Mouse (Mus musculus) heart, postnatal 0 days (tissue): ENCODE measurements around the gene Slc9a6. TPM values are rescaled to one million over a fixed set of nuclear protein-coding genes. Genes with fewer than 3 reads are reported as not detected.
A peak's percentile ranks its signal among the peaks of the same experiment; 100 is the strongest.

Source experiments
- ATAC-seq: fragments of 200-750 bp; cut with Nextera tagmentation; 2 replicates; pipeline ENCODE4 v1.8.0; 2017; ENCODE audit warnings: low read depth, moderate number of reproducible peaks, moderate library complexity; ENCODE audit not compliant: insufficient read depth
- DNase-seq: peaks from one replicate; pipeline ENCODE4 v3.0.0-alpha.2; 2016; ENCODE audit warnings: low spot score
- H3K27ac ChIP-seq: fragments of 300-500 bp; sonication (generic); 2 replicates; pipeline ENCODE4 v1.5.1; 2014; ENCODE audit warnings: low read depth, mild to moderate bottlenecking
- H3K27me3 ChIP-seq: fragments of 300-500 bp; sonication (generic); 2 replicates; pipeline ENCODE4 v1.6.1; 2014; ENCODE audit warnings: low read length, mixed read lengths; ENCODE audit not compliant: control insufficient read depth, insufficient read depth
- H3K36me3 ChIP-seq: fragments of 300-500 bp; sonication (generic); replicated peaks from 2 replicates; pipeline ENCODE4 v1.6.1; 2014; ENCODE audit warnings: low read length, mixed read lengths; ENCODE audit not compliant: control insufficient read depth, insufficient read depth
- H3K4me1 ChIP-seq: fragments of 300-500 bp; sonication (generic); 2 replicates; pipeline ENCODE4 v1.6.1; 2014; ENCODE audit warnings: antibody characterized with exemption; ENCODE audit not compliant: control insufficient read depth, insufficient read depth
- H3K4me2 ChIP-seq: fragments of 300-500 bp; sonication (generic); 2 replicates; pipeline ENCODE4 v1.6.1; 2014; ENCODE audit warnings: low read depth, mild to moderate bottlenecking, low read length, moderate library complexity
- H3K4me3 ChIP-seq: fragments of 300-500 bp; sonication (generic); 2 replicates; pipeline ENCODE4 v1.5.1; 2014; ENCODE audit warnings: low read depth, low read length
- H3K9ac ChIP-seq: fragments of 300-500 bp; sonication (generic); replicated peaks from 2 replicates; pipeline ENCODE4 v1.6.1; 2014; ENCODE audit warnings: low read depth, low read length, mixed read lengths
- H3K9me3 ChIP-seq: fragments of 300-500 bp; sonication (generic); replicated peaks from 2 replicates; pipeline ENCODE4 v1.6.1; 2016; ENCODE audit warnings: low read length; ENCODE audit not compliant: control insufficient read depth
- CTCF ChIP-seq: IDR thresholded peaks from 2 replicates; pipeline ENCODE4 v1.5.1; 2016; ENCODE audit warnings: antibody characterized with exemption, control low read depth, low read depth
- EP300 ChIP-seq: IDR thresholded peaks from 2 replicates; pipeline ENCODE4 v1.6.1; 2016; ENCODE audit warnings: antibody characterized with exemption, low read depth
- WGBS: fragments of 180-500 bp; shearing (Covaris S2); extraction: QIAGEN DNeasy Blood & Tissue Kit; methylation state at CpG from one replicate; pipeline ENCODE4 v1.1.7; 2014; 5-methylcytosine and 5-hydroxymethylcytosine counted together
- polyA plus RNA-seq: library from polyadenylated mRNA; unstranded; fragments of >200 nt; fragmentation: Nextera tagmentation; extraction: Ambion mirVana; gene quantifications from 2 replicates; pipeline ENCODE4 v1.2.1, GENCODE M21; 2015
- total RNA-seq: library from RNA; depleted of rRNA; stranded (reverse); fragments of >200 nt; gene quantifications from 2 replicates; pipeline ENCODE4 v1.2.3, GENCODE M21; 2014; ENCODE audit warnings: low replicate concordance

The Slc9a6 gene
- total and polyA plus RNA-seq, 2 experiments from 2014 or later = 6.4 to 10.7 TPM

GRCm38 (mm10) chrX:56659286-56659685 lies 49.7 kb downstream of the Slc9a6 start:
- H3K4me1 ChIP-seq = no peaks in the 10 kb centered on the region; the same call in 1 of the 2 replicates
- no peak overlapping the region for H3K4me2 ChIP-seq
- no peak for ATAC-seq
- no peak overlapping the region for H3K4me3 ChIP-seq
- H3K9ac ChIP-seq = no peak overlapping the region
- H3K36me3 ChIP-seq = no peaks in the 10 kb centered on the region
- TF ChIP-seq EP300 (no peak), CTCF (no peak)
- H3K27ac ChIP-seq = no peak overlapping the region
- H3K27me3 ChIP-seq = no peaks in the 10 kb centered on the region
- 53% methylated on average over 2 of the region's 2 CpGs for WGBS
- no peaks in the 10 kb centered on the region for H3K9me3 ChIP-seq
- DNase-seq = no peak

GRCm38 (mm10) chrX:56661143-56661542 lies 51.6 kb downstream of the Slc9a6 start:
- TF ChIP-seq EP300 (no peak), CTCF (no peak)
- 89% methylated on average over 12 of the region's 12 CpGs for WGBS
- DNase-seq = no peak

GRCm38 (mm10) chrX:56662316-56662715 lies 52.8 kb downstream of the Slc9a6 start:
- Histone ChIP-seq H3K4me2 (no peak overlapping the region), H3K4me3 (no peak overlapping the region), H3K9ac (no peak overlapping the region), H3K9me3 (no peaks in the 10 kb centered on the region), H3K27ac (no peak overlapping the region), H3K36me3 (no peaks in the 10 kb centered on the region), H3K4me1 (no peaks in the 10 kb centered on the region; the same call in 1 of the 2 replicates), H3K27me3 (no peaks in the 10 kb centered on the region)
- ATAC-seq (no peak), DNase-seq (no peak)
- TF ChIP-seq EP300 (no peak), CTCF (no peak)
- 81% methylated on average over 6 of the region's 6 CpGs for WGBS

More at GRCm38 (mm10) chrX:56661143-56661542, 51.6 kb downstream of the Slc9a6 start:
- H3K9me3 ChIP-seq = no peaks in the 10 kb centered on the region
- no peaks in the 10 kb centered on the region for H3K36me3 ChIP-seq
- no peak for ATAC-seq
- H3K9ac ChIP-seq = no peak overlapping the region
- H3K4me1 ChIP-seq = no peaks in the 10 kb centered on the region; the same call in 1 of the 2 replicates
- no peak overlapping the region for H3K4me2 ChIP-seq
- no peaks in the 10 kb centered on the region for H3K27me3 ChIP-seq
- no peak overlapping the region for H3K27ac ChIP-seq
- no peak overlapping the region for H3K4me3 ChIP-seq

- H3K36me3 ChIP-seq = no peaks in the 10 kb centered on the region
- no peak overlapping the region for H3K4me3 ChIP-seq
- WGBS = 39% methylated on average over 4 of the region's 4 CpGs
- no peak overlapping the region for H3K27ac ChIP-seq
- no peak for ATAC-seq
- H3K4me2 ChIP-seq = no peak overlapping the region
- no peaks in the 10 kb centered on the region for H3K9me3 ChIP-seq
- no peaks in the 10 kb centered on the region for H3K4me1 ChIP-seq
- H3K27me3 ChIP-seq = no peaks in the 10 kb centered on the region
- no peak for TF ChIP-seq CTCF
- no peak for TF ChIP-seq EP300
- DNase-seq = no peak
- no peak overlapping the region for H3K9ac ChIP-seq
These were observed 53.8 kb downstream of the Slc9a6 start for GRCm38 (mm10) chrX:56663377-56663776.

GRCm38 (mm10) chrX:56665226-56665973 lies 55.8 kb downstream of the Slc9a6 start:
- Histone ChIP-seq H3K27ac (no peak overlapping the region), H3K27me3 (no peaks in the 10 kb centered on the region), H3K4me1 (no peaks in the 10 kb centered on the region), H3K36me3 (no peaks in the 10 kb centered on the region), H3K4me2 (no peak overlapping the region), H3K9ac (no peak overlapping the region), H3K9me3 (no peaks in the 10 kb centered on the region), H3K4me3 (no peak overlapping the region)
- TF ChIP-seq CTCF (no peak), EP300 (no peak)
- WGBS = 45% methylated on average over 8 of the region's 8 CpGs
- DNase-seq (no peak), ATAC-seq (no peak)

- ATAC-seq (no peak), DNase-seq (peak; percentile 32)
- Histone ChIP-seq H3K9me3 (no peaks in the 10 kb centered on the region), H3K9ac (no peak overlapping the region), H3K27ac (peak overlapping the region; percentile 20), H3K4me3 (no peak overlapping the region), H3K4me1 (no peaks in the 10 kb centered on the region), H3K36me3 (no peaks in the 10 kb centered on the region), H3K27me3 (no peaks in the 10 kb centered on the region), H3K4me2 (no peak overlapping the region)
- WGBS = 49% methylated on average over 6 of the region's 6 CpGs
- no peak for TF ChIP-seq EP300
- no peak for TF ChIP-seq CTCF
These were observed 57.7 kb downstream of the Slc9a6 start for GRCm38 (mm10) chrX:56667296-56667695.
